Mouse (Mus musculus) CD8-positive naive resting alpha-beta T cell, adult 2 months (primary cell): Measurements from ENCODE around the gene Dcaf5.

Experiments used
- DNase-seq, 2 experiments: peaks; one replicate each; pipeline ENCODE4 v3.0.0; 2022; ENCODE audit warnings: low read depth in 2 of 2, low spot score in 2 of 2

Dcaf5 gene

DNA sequence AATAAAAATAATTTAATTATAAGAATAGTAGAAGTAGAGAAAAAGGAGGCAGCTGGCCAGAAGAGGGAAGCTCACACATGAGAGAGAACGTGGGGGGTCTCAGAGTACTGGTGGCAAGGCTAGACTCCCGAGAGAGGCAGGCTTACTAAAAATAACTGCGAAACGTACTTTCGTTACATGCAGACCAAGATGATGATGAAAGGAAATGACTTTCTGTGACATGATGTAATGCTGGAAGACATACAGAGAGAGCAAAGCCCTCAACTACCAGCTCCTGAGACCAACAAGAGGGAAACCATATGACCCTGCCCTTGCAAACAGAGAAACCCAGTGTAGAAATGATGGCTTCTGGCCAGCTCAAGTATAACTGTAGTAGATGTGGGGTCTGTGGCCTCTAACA, 76.1 kb downstream of the Dcaf5 start:
- DNase-seq = no peak

- DNase-seq = no peak
Measured at GRCm38 (mm10) chr12:80344777-80345231, 91.6 kb downstream of the Dcaf5 start.

- no peak for DNase-seq
Measured at GRCm38 (mm10) chr12:80340936-80341335, 95.5 kb downstream of the Dcaf5 start.

GRCm38 (mm10) chr12:80334162-80334561, 102.2 kb downstream of the Dcaf5 start:
- no peak for DNase-seq

DNA sequence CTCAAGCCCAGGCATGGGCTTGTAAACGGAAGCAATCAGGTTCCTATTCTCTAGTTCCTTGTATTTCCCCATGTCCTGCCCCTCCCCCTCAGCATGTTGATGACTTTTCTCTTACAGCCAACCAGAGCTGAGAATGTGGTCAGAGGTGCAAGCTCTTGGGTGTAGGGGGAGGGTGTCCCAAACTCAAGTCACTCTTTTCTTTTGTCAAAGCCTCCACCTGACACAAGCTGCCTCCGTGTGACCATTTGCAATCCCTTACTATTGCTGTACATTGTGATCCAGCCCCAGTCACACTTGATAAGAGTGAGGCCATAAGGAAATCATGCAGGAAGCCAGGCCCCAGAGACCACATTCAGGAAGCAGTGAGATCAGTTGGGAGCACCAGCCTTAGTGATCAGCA, 104.8 kb downstream of the Dcaf5 start:
- DNase-seq = peak in 1 of 2 experiments; percentile 3

DNA sequence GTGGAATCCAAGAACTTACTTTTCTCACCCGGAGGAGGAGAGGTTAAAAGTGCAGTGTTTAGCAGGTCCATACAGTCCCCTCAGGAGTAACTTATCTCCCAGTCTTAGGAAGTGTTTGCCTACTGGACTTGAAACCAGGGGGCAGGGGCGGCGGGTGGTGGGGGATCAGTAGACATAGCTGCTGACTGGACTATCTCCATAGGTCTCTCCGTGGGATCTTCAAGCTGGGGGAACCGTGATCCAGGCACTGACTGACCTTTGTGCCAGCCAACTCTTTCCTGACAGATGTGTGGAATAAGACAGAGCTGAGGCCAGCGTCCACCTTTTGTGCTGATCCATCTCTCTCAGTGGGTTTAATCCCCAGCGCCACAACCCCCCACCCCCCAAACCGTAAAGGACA, 105.6 kb downstream of the Dcaf5 start:
- DNase-seq = no peak

- no peak for DNase-seq
Measured at GRCm38 (mm10) chr12:80329641-80330040, 106.8 kb downstream of the Dcaf5 start.

- DNase-seq = no peak
Measured at GRCm38 (mm10) chr12:80326047-80326446, 110.4 kb downstream of the Dcaf5 start.

DNA sequence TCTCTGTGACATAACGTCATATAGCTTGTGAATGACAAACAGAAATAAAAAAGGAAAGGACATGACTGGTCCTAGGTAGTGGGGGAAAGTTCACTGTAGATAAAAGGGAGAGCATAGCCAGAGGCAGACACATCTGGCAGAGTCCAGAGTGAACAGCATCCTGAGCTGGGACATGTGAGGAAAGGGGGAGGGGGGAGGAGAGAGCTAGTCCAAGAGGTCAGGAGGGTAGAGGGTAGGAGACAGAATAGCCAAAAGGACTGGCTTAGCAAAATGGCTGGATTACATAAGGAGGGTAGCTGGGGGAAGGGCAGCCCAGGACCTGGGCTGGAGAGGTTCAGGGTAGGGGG, 111.6 kb downstream of the Dcaf5 start:
- no peak for DNase-seq

DNA sequence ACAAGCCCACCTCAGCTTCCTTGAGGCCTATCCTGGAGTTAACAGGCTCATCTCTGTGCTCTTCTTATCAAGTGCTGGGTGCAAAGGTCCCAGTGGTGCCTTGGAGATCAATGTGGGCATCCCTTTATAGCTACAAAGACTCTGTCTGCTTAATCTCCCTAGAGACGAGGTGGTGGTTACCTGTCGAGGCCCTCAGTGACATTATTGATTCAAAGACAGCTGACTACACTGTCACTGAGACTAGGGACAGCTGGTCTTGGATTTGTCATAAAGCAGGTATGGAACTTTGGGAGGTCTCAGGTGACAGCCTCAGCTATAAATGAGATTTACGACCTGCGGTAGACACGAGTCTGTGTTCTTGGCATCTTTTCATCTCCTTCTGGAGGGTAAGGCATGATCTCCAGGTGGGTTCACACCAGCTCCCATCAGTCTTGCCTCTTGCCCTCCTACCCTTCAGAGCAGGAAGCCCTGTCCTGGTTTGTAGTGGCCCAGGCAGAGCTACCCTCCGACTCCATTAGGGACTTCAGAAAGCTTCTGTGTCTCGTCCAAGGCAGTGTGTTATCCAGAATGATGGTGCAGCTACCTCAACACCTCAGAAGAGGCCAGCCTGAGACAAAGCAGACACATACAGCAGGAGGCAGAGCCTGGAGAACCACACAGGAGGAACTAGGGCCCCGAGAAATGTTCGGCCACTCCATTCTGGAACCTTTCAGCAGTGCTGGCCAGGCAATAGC, 112.2 kb downstream of the Dcaf5 start:
- no peak for DNase-seq

GRCm38 (mm10) chr12:80323371-80324050, 112.9 kb downstream of the Dcaf5 start:
- no peak for DNase-seq

DNA sequence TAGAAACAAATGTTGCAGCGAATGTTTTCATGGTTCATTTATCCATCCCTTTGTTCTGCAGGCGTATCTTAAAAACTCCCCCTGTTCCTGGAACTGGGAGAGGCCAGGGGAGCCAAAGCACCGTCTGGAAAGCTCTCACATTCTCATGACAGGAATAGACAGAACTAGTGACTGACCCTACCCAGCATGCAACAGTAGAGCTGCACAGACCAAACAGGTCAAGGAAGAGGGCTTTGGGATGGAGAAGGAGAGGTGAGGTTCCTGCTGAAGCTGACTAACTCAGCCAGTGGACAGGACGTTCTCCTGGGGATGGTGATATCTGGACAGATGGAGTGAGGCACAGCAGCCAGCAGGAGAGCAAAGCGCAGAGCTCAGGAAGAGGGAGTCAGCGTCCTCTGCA, 113.9 kb downstream of the Dcaf5 start:
- no peak for DNase-seq

DNA sequence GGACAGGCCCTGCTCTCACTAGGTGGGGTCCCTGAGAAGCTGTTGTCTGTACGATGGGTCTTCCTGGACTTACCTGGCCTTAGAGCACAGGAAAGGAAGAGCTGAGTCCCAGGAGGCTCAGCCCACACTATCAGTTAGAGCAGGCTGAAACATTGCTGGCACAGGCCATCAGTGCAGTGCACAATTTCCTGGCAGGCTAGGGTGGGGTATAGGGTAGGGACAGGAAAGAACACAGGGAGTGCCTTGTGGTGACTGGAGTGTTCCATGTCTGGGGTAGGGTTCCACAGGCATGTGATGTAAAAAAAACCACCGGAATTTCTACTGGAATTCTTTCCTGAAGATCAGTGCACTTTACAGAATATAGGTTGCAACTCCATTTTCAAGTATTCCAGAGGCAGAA, 117.3 kb downstream of the Dcaf5 start:
- DNase-seq = no peak

DNA sequence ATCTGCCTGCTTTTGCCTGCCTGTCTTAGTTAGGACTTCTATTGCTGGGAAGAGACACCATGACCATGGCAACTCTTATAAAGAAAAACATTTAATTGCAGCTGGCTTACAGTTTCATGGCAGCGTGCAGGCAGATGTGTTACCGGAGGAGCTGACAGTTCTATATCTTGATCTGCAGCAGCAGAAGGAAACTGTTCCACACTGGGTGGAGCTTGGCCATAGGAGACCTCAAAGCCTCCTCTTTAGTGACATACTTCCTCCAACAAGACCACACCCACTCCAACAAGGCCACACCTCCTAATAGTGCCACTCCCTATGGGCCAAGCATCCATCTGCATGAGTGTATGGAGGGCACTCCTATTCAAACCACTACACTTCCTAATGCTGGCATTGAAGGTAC, 121.1 kb downstream of the Dcaf5 start:
- DNase-seq = no peak

DNA sequence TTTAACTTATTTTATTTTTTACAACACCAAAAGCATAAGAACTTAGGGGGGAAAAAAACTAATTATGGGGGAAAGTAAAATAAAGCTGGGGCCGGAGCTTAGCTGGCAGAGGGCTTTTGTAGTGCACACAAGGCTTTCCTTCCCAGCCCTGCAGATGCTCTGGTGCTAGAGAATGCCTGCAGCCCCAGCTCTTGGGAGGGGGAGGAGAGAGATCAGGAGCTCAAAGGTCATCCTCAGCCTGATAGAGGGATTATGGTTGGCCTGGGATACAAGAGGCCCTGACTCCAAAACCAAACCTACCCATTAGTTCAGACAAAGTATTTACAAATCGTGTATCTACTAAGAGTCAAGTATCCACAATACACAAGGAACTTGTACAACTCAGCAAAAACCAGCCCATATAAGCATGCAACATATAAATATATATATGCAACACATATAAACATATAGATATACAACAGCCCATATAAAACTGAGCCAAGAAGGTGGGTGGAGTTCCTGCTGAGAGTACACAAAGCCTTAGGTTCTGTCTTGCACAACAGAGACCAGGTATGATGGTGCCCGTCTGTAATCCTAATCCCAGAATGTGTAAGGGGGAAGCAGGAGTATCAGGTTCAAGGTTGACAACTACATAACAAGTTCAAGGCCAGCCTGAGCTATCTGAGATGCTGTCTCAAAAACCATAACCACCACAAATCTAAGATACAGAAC, 124.3 kb downstream of the Dcaf5 start:
- no peak for DNase-seq

DNA sequence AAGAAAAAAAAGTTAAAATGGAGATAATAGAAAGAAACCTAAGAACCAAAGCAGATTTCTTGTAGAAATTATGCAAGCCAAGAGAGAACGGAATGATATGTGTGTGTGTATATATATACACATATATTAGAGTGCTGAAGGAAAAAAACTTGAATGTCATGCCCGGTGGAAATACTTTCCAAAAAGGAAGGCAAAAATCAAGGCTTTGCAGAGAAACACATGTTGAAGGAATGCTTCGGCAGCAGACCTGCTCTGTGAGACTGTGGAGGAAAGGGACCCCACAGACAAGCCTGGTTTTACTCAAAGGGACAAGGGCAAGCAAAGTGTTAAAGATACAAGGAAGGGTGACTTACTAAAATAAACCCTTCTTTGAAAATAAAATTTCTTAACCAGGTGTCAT, 128.8 kb downstream of the Dcaf5 start:
- DNase-seq = no peak

DNA sequence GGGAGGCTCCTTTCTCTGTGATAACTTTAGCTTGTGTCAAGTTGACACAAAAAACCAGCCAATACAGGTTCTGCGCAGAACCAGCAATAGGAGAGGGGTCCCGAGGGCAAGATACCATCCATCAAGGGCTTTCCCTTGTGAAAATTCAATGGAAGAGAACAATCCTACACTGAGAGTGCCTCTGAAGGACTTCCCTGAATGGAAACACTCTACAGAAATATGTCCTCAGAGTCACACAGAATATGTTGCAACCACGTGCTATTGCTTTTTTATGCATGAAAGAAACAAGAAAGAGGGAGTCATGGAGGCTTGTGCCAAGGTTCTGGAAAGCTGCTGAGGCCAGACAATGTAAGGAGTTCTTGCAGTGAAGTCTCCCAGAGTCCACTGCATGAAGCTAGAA, 131.9 kb downstream of the Dcaf5 start:
- DNase-seq = no peak

- no peak for DNase-seq
Measured at GRCm38 (mm10) chr12:80300833-80301456, 135.5 kb downstream of the Dcaf5 start.

DNA sequence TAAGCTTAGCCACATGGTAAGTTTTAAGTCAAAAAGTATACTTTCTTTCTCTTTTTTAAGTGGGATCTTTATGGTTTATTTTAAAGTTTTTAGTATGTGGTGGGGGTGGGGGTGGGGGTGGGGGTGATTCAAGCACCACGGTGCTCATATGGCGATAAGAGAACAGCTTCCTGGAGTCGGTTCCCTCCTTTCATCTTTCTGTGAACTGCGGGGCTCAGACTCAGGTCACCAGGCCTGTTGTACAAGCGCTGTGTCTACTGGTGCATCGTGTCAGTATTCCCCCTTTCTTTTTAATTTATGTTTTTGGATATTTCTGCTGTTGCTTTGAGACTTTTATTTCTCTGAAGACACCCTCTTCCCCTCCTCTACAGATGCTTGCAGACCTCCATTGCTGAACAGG, 137.7 kb downstream of the Dcaf5 start:
- no peak for DNase-seq

DNA sequence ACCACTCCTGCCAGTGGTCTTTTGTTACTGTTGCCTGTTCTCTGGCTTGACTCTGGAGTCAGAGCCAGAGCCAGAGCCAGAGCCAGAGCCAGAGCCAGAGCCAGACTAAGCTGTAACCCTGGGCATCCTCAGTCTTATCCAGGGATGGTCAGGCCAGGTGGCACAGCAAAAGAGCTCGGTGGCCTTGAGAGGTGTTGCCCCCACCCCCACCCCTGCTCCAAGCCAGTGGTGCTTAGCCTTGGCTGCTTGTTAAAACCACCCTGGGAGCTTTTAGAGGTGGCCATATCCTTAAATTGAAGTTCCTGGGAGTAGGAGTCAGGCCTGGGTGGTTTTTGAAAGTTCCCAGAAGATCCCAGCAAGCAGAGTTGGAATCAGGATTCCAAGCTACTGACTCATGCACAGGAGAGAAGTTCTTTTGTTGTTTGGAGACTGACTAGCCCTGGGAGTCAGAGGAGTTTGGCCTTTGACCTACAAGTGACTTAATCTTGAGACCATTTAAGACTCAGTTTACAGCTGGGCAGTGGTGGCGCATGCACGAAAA, 144.4 kb downstream of the Dcaf5 start:
- DNase-seq = no peak

DNA sequence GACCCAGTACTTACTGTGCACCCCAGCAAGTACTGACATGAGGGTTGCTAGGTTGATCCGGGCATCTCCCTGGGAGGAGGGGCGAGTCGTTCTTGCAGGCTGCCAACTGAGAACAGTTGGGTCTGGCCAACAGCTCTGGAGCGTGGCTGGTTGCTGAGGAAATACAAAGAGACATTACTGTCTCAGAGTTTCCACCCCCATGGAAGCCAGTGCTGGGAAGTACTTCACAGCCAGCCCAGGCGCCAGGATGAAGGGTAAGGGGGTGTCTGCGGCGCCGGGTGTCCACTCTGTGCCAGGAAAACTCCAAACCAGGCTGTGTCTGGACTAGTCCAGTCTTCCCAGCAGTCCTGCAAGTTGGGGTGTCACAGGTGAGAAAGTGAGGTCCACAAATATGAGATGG, 145.4 kb downstream of the Dcaf5 start:
- DNase-seq = no peak

DNA sequence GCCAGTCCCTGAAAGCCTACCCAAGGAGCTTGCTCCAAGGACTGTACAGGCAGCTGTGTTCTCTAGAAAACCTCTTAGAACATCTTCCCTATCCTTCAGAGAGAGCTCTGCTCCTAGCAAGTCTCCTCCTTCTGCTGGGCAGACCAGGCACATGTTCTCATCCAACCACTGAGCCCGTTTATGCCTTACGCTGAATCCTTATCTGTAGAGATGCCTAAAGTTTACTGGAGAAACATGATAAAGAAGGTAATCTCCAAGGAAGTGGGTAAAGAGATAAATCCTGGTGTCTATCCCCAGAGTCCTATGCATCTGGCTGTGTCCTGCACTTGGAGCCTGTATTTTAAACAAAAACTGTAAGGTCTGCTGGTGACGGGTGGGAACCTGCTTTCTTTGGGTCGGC, 145.9 kb downstream of the Dcaf5 start:
- DNase-seq = no peak
